Mouse (Mus musculus) liver, adult 2 months (tissue): ENCODE data around the gene Dnmt3a. TPM values are rescaled to one million over a fixed set of nuclear protein-coding genes. Genes with fewer than 3 reads are reported as not detected.

ENCODE experiments used
- DNase-seq: peaks from one replicate; pipeline ENCODE4 v3.0.0-alpha.2; 2011; ENCODE audit warnings: low read depth, low spot score; ENCODE audit errors: extremely low read depth
- H3K27ac ChIP-seq: fragments of 200-500 bp; replicated peaks from 2 replicates; pipeline ENCODE4 v1.5.1; 2012; ENCODE audit warnings: low read depth, mild to moderate bottlenecking, control low read depth, inconsistent platforms, low read length; ENCODE audit not compliant: insufficient read depth
- H3K27me3 ChIP-seq: fragments of 200-500 bp; 2 replicates; pipeline ENCODE4 v1.6.1; 2012; ENCODE audit warnings: mild to moderate bottlenecking, moderate library complexity, low read length, inconsistent platforms; ENCODE audit not compliant: control insufficient read depth, insufficient read depth
- H3K36me3 ChIP-seq: fragments of 200-500 bp; 2 replicates; pipeline ENCODE4 v1.6.1; 2012; ENCODE audit warnings: low read length, inconsistent platforms; ENCODE audit not compliant: control insufficient read depth, insufficient read depth
- H3K4me1 ChIP-seq: fragments of 200-500 bp; 2 replicates; pipeline ENCODE4 v1.6.1; 2011; ENCODE audit warnings: low read length; ENCODE audit not compliant: control insufficient read depth, insufficient read depth
- H3K4me3 ChIP-seq: fragments of 200-500 bp; 2 replicates; pipeline ENCODE4 v1.5.1; 2011; ENCODE audit warnings: low read depth, mild to moderate bottlenecking, control low read depth, low read length, moderate library complexity; ENCODE audit not compliant: insufficient read depth
- H3K79me2 ChIP-seq: fragments of 200-500 bp; 2 replicates; pipeline ENCODE4 v1.6.1; 2012; ENCODE audit warnings: inconsistent platforms, mild to moderate bottlenecking, low read length, moderate library complexity; ENCODE audit not compliant: control insufficient read depth, insufficient read depth
- H3K9ac ChIP-seq: fragments of 200-500 bp; 2 replicates; pipeline ENCODE4 v1.6.1; 2012; ENCODE audit warnings: low read depth, mild to moderate bottlenecking, control low read depth, inconsistent platforms, low read length
- CTCF ChIP-seq: fragments of 200-500 bp; IDR thresholded peaks from 2 replicates; pipeline ENCODE4 v1.5.1; 2011; ENCODE audit warnings: low read depth, low read length, control low read depth
- POLR2A ChIP-seq: fragments of 200-500 bp; IDR thresholded peaks from 2 replicates; pipeline ENCODE4 v1.6.1; 2011; ENCODE audit warnings: low read length, control low read depth; ENCODE audit not compliant: insufficient read depth; ENCODE audit errors: extremely low read depth
- WGBS: fragments of 180-500 bp; shearing (Covaris S2); methylation state at CpG from one replicate; pipeline ENCODE4 v1.1.7; 2018; 5-methylcytosine and 5-hydroxymethylcytosine counted together
- polyA plus RNA-seq: library from polyadenylated mRNA; depleted of rRNA; stranded (reverse); fragments of >200 nt; gene quantifications from 2 replicates; pipeline ENCODE4 v1.2.3, GENCODE M21; 2012
- total RNA-seq: library from RNA; depleted of rRNA; stranded (reverse); fragments of >200 nt; gene quantifications from 2 replicates; pipeline ENCODE4 v1.2.3, GENCODE M21; 2014

The Dnmt3a gene
- total and polyA plus RNA-seq, 2 experiments = 4.0 to 7.9 TPM

DNA sequence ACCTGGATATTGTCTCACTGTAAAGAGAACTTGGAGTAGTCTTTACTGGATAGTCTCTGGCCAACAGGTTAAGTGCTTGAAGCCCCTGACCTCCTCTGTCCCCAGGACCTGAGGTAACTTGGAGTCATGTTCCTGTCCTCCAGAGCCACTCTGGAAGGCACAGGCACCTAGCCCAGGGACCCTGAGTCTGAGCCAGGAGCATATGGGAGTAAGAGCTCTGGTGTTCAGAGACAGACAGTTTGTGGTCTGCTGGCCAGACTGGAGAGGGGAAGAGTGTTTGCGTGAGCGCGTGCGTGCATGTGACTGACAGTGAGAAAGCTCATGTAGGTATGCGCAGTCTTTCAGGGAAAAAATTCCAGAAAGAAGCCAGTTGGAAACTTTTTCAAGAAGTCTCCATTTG is 64.2 kb downstream of the Dnmt3a start:
- DNase-seq = no peak
- 95% methylated on average over 5 of the region's 5 CpGs for WGBS
- Histone ChIP-seq H3K79me2 (peaks cover 3% of the 10 kb centered on the region; the same call in 1 of the 2 replicates), H3K27me3 (no peaks in the 10 kb centered on the region), H3K4me3 (no peak overlapping the region), H3K36me3 (no peaks in the 10 kb centered on the region; the same call in 1 of the 2 replicates), H3K27ac (no peak overlapping the region), H3K4me1 (peaks cover 39% of the 10 kb centered on the region), H3K9ac (no peak overlapping the region)
- TF ChIP-seq CTCF (no peak), POLR2A (no peak)

DNA sequence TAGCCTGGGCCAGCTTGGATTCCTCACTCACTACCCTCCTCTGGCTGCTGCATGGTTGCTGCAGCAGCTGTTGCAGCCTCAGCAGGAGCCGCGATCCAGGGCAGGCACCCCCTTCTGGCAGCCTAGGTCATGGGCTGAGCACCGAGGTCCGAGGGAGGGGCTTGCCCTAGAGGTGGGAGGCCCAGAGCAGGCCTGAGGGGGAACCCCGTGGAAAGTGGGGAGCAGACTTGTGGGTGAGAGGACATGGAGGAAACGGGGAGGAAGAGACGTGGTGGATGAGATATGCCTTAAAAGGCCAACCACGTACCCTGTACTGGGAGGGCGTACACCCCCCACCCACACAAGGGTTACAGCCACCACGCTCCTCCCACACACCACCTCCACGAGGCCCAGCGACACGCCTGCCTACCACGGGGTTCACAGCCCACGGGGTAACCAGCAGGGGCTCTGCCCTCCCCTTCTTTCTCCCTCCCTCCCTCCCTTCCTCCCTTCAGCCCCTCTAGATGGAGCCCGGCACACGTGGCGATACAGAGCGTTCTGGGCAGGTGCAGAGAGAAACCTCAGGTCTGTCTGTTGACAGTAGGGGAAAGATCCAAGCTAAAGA is 65.2 kb downstream of the Dnmt3a start:
- Histone ChIP-seq H3K79me2 (peaks cover 3% of the 10 kb centered on the region; the same call in 1 of the 2 replicates), H3K4me3 (no peak overlapping the region), H3K27ac (no peak overlapping the region), H3K9ac (no peak overlapping the region; the same call in 1 of the 2 replicates), H3K4me1 (peaks cover 34% of the 10 kb centered on the region), H3K36me3 (peaks cover 2% of the 10 kb centered on the region; the same call in 1 of the 2 replicates), H3K27me3 (no peaks in the 10 kb centered on the region)
- no peak for DNase-seq
- TF ChIP-seq POLR2A = no peak
- no peak for TF ChIP-seq CTCF
- 63% methylated on average over 19 of the region's 19 CpGs for WGBS

DNA sequence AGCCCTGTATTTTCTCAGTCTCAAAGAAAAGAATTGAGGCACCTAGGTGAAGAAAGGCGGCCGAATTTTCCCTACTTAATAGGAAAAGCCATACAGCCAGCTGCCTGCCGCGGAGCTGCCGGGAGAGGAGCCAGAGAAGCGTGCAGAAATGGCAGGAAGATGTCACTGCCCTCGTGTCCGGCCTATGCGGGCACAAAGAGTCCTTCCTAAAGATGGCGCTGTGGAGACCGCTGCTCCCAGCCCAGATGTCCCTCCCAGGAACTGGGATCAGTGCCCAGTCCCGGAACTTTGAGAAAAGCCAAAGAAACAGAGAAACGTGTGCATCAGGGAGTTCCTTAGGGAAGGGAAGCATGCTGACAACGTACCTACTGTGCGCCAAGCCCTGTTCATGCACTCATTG is 65.8 kb downstream of the Dnmt3a start:
- Histone ChIP-seq H3K4me1 (peaks cover 28% of the 10 kb centered on the region), H3K36me3 (peaks cover 2% of the 10 kb centered on the region; the same call in 1 of the 2 replicates), H3K9ac (no peak overlapping the region)

GRCm38 (mm10) chr12:3872410-3873230 is 66.8 kb downstream of the Dnmt3a start:
- DNase-seq = no peak
- TF ChIP-seq CTCF (no peak), POLR2A (no peak)
- H3K79me2 ChIP-seq = peaks cover 3% of the 10 kb centered on the region; the same call in 1 of the 2 replicates
- no peak overlapping the region for H3K9ac ChIP-seq
- 75% methylated on average over 9 of the region's 9 CpGs for WGBS
- H3K27me3 ChIP-seq = no peaks in the 10 kb centered on the region
- no peak overlapping the region for H3K4me3 ChIP-seq
- H3K36me3 ChIP-seq = peaks cover 2% of the 10 kb centered on the region; the same call in 1 of the 2 replicates
- H3K27ac ChIP-seq = peak overlapping the region; percentile 58
- peaks cover 26% of the 10 kb centered on the region for H3K4me1 ChIP-seq

More for the DNA sequence above, 65.8 kb downstream of the Dnmt3a start:
- peak; percentile 70 for TF ChIP-seq CTCF
- TF ChIP-seq POLR2A = no peak
- Histone ChIP-seq H3K27me3 (no peaks in the 10 kb centered on the region), H3K79me2 (peaks cover 3% of the 10 kb centered on the region; the same call in 1 of the 2 replicates), H3K27ac (peak overlapping the region; percentile 11), H3K4me3 (no peak overlapping the region)
- DNase-seq = peak; percentile 69
- WGBS = 50% methylated on average over 15 of the region's 15 CpGs

- TF ChIP-seq CTCF = no peak
- no peak for TF ChIP-seq POLR2A
- Histone ChIP-seq H3K27me3 (no peaks in the 10 kb centered on the region), H3K36me3 (peaks cover 2% of the 10 kb centered on the region; the same call in 1 of the 2 replicates), H3K79me2 (peaks cover 3% of the 10 kb centered on the region; the same call in 1 of the 2 replicates), H3K9ac (no peak overlapping the region), H3K27ac (no peak overlapping the region), H3K4me3 (no peak overlapping the region), H3K4me1 (peaks cover 6% of the 10 kb centered on the region; the same call in 1 of the 2 replicates)
- DNase-seq = no peak
Measured at GRCm38 (mm10) chr12:3875474-3875873, 69.7 kb downstream of the Dnmt3a start.
